Mouse (Mus musculus) embryonic facial prominence, embryonic 11.5 days (tissue): ENCODE results near the gene Pigr. TPM values are rescaled to one million over a fixed set of nuclear protein-coding genes. Genes with fewer than 3 reads are reported as not detected.

ENCODE experiments used
- ATAC-seq: fragments of 200-750 bp; cut with Nextera tagmentation; replicated peaks from 2 replicates; pipeline ENCODE4 v1.8.0; 2017; ENCODE audit warnings: low read depth; ENCODE audit not compliant: insufficient number of reproducible peaks, low FRiP score, low TSS enrichment
- DNase-seq: peaks from one replicate; pipeline ENCODE4 v3.0.0-alpha.2; 2015; ENCODE audit warnings: low spot score
- H3K27ac ChIP-seq: fragments of 300-500 bp; sonication (generic); replicated peaks from 2 replicates; pipeline ENCODE4 v1.5.1; 2014; ENCODE audit warnings: mild to moderate bottlenecking, low read depth, low read length, control low read depth
- H3K27me3 ChIP-seq: fragments of 300-500 bp; sonication (generic); 2 replicates; pipeline ENCODE4 v1.6.1; 2014; ENCODE audit warnings: mild to moderate bottlenecking, low read length, moderate library complexity, mixed read lengths; ENCODE audit not compliant: control insufficient read depth, insufficient read depth
- H3K36me3 ChIP-seq: fragments of 300-500 bp; sonication (generic); replicated peaks from 2 replicates; pipeline ENCODE4 v1.6.1; 2014; ENCODE audit warnings: low read depth, mild to moderate bottlenecking, low read length, moderate library complexity, mixed read lengths; ENCODE audit not compliant: control insufficient read depth, insufficient read depth
- H3K4me1 ChIP-seq: fragments of 300-500 bp; sonication (generic); 2 replicates; pipeline ENCODE4 v1.6.1; 2014; ENCODE audit warnings: low read length, mixed read lengths; ENCODE audit not compliant: control insufficient read depth, insufficient read depth
- H3K4me2 ChIP-seq: fragments of 300-500 bp; sonication (generic); 2 replicates; pipeline ENCODE4 v1.6.1; 2014; ENCODE audit warnings: low read depth, mild to moderate bottlenecking, control low read depth, low read length, moderate library complexity
- H3K4me3 ChIP-seq: fragments of 300-500 bp; sonication (generic); 2 replicates; pipeline ENCODE4 v1.5.1; 2014; ENCODE audit warnings: low read depth, low read length, control low read depth
- H3K9ac ChIP-seq: fragments of 300-500 bp; sonication (generic); replicated peaks from 2 replicates; pipeline ENCODE4 v1.6.1; 2014; ENCODE audit warnings: mild to moderate bottlenecking, control low read depth, low read length
- H3K9me3 ChIP-seq: fragments of 300-500 bp; sonication (generic); replicated peaks from 2 replicates; pipeline ENCODE4 v1.6.1; 2016; ENCODE audit warnings: mild to moderate bottlenecking, low read length, inconsistent platforms, mixed read lengths; ENCODE audit not compliant: control insufficient read depth
- WGBS: fragments of 180-500 bp; shearing (Covaris S2); extraction: QIAGEN DNeasy Blood & Tissue Kit; methylation state at CpG from one replicate; pipeline ENCODE4 v1.1.7; 2014; 5-methylcytosine and 5-hydroxymethylcytosine counted together
- polyA plus RNA-seq: library from polyadenylated mRNA; unstranded; fragments of >200 nt; fragmentation: Nextera tagmentation; extraction: Ambion mirVana; gene quantifications from 2 replicates; pipeline ENCODE4 v1.2.1, GENCODE M21; 2014

Gene Pigr
- polyA plus RNA-seq, 1 experiment from 2014 or later: not detected

- Histone ChIP-seq H3K4me2 (no peak overlapping the region), H3K27ac (no peak overlapping the region), H3K9me3 (no peaks in the 10 kb centered on the region), H3K4me3 (no peak overlapping the region), H3K36me3 (no peaks in the 10 kb centered on the region), H3K9ac (no peak overlapping the region), H3K4me1 (no peaks in the 10 kb centered on the region), H3K27me3 (peaks cover 9% of the 10 kb centered on the region; the same call in 1 of the 2 replicates)
- DNase-seq (peak; percentile 90), ATAC-seq (no peak)
- WGBS: 21% methylated on average over 3 of the region's 3 CpGs
Measured at GRCm38 (mm10) chr1:130876931-130877509, 50.5 kb downstream of the Pigr start.

GRCm38 (mm10) chr1:130877889-130878614, 51.6 kb downstream of the Pigr start:
- WGBS: 4% methylated on average over 43 of the region's 43 CpGs
- Histone ChIP-seq H3K9me3 (no peaks in the 10 kb centered on the region), H3K4me3 (peak overlapping the region; percentile 36), H3K27ac (no peak overlapping the region), H3K4me1 (no peaks in the 10 kb centered on the region), H3K27me3 (peaks cover 9% of the 10 kb centered on the region; the same call in 1 of the 2 replicates), H3K9ac (peak overlapping the region; percentile 51), H3K4me2 (peak overlapping the region; percentile 81), H3K36me3 (no peaks in the 10 kb centered on the region)
- ATAC-seq (peak; percentile 72; the same call in 1 of the 2 replicates), DNase-seq (peak; percentile 56)

- Histone ChIP-seq H3K4me1 (no peaks in the 10 kb centered on the region), H3K4me3 (no peak overlapping the region), H3K4me2 (no peak overlapping the region), H3K9me3 (no peaks in the 10 kb centered on the region), H3K27me3 (peaks cover 9% of the 10 kb centered on the region; the same call in 1 of the 2 replicates), H3K36me3 (no peaks in the 10 kb centered on the region), H3K9ac (no peak overlapping the region), H3K27ac (no peak overlapping the region)
- WGBS: 90% methylated on average over 7 of the region's 7 CpGs
- ATAC-seq: no peak
- DNase-seq: no peak
Measured at GRCm38 (mm10) chr1:130879927-130880326, 53.4 kb downstream of the Pigr start.

GRCm38 (mm10) chr1:130883146-130883545, 56.7 kb downstream of the Pigr start:
- no peaks in the 10 kb centered on the region for H3K9me3 ChIP-seq
- no peak overlapping the region for H3K4me3 ChIP-seq
- peaks cover 3% of the 10 kb centered on the region; the same call in 1 of the 2 replicates for H3K27me3 ChIP-seq
- DNase-seq: no peak
- no peaks in the 10 kb centered on the region for H3K4me1 ChIP-seq
- no peak overlapping the region for H3K9ac ChIP-seq
- H3K4me2 ChIP-seq: no peak overlapping the region
- WGBS: 78% methylated on average over 4 of the region's 4 CpGs
- no peak overlapping the region for H3K27ac ChIP-seq
- no peaks in the 10 kb centered on the region for H3K36me3 ChIP-seq
- no peak for ATAC-seq

GRCm38 (mm10) chr1:130887354-130887753, 60.9 kb downstream of the Pigr start, which contains the start of gene Il24:
Gene Il24 (minus strand): TSS chr1:130887454.
- no peak within 1 kb of the TSS for H3K27ac ChIP-seq
- ATAC-seq (no peak), DNase-seq (no peak)
- H3K27me3 ChIP-seq: no peaks in the 10 kb centered on the region
- no peak within 1 kb of the TSS for H3K9ac ChIP-seq
- no peaks in the 10 kb centered on the region for H3K4me1 ChIP-seq
- no peaks in the 10 kb centered on the region for H3K36me3 ChIP-seq
- H3K4me2 ChIP-seq: no peak within 1 kb of the TSS
- no peak within 1 kb of the TSS for H3K4me3 ChIP-seq
- H3K9me3 ChIP-seq: no peaks in the 10 kb centered on the region

- H3K4me2 ChIP-seq: no peak overlapping the region
- no peak overlapping the region for H3K27ac ChIP-seq
- H3K27me3 ChIP-seq: no peaks in the 10 kb centered on the region
- DNase-seq (no peak), ATAC-seq (no peak)
- no peak overlapping the region for H3K4me3 ChIP-seq
- no peaks in the 10 kb centered on the region for H3K4me1 ChIP-seq
- no peak overlapping the region for H3K9ac ChIP-seq
- WGBS: 78% methylated on average over 1 of the region's 1 CpGs
- H3K36me3 ChIP-seq: no peaks in the 10 kb centered on the region
- no peaks in the 10 kb centered on the region for H3K9me3 ChIP-seq
Measured at GRCm38 (mm10) chr1:130892446-130892845, 66.0 kb downstream of the Pigr start.

GRCm38 (mm10) chr1:130893329-130894040, 67.0 kb downstream of the Pigr start:
- no peak overlapping the region for H3K27ac ChIP-seq
- DNase-seq: no peak
- H3K4me2 ChIP-seq: no peak overlapping the region
- no peaks in the 10 kb centered on the region for H3K4me1 ChIP-seq
- H3K9me3 ChIP-seq: no peaks in the 10 kb centered on the region
- WGBS: 68% methylated on average over 9 of the region's 9 CpGs
- ATAC-seq: no peak
- no peaks in the 10 kb centered on the region for H3K27me3 ChIP-seq
- H3K4me3 ChIP-seq: no peak overlapping the region
- H3K9ac ChIP-seq: no peak overlapping the region
- no peaks in the 10 kb centered on the region for H3K36me3 ChIP-seq

- no peak for DNase-seq
- Histone ChIP-seq H3K36me3 (no peaks in the 10 kb centered on the region), H3K4me2 (no peak overlapping the region), H3K4me3 (no peak overlapping the region), H3K27ac (no peak overlapping the region), H3K27me3 (no peaks in the 10 kb centered on the region), H3K9me3 (no peaks in the 10 kb centered on the region), H3K9ac (no peak overlapping the region), H3K4me1 (no peaks in the 10 kb centered on the region)
- WGBS: 53% methylated on average over 6 of the region's 6 CpGs
- ATAC-seq: no peak
Measured at GRCm38 (mm10) chr1:130894468-130894867, 68.0 kb downstream of the Pigr start.
